Mouse (Mus musculus) hindbrain, embryonic 10.5 days (tissue): ENCODE data around the gene Plcg1. TPM values are rescaled to one million over a fixed set of nuclear protein-coding genes. Genes with fewer than 3 reads are reported as not detected.

Experiments used
- DNase-seq: peaks from one replicate; pipeline ENCODE4 v3.0.0-alpha.2; 2017; ENCODE audit warnings: low spot score
- H3K27ac ChIP-seq: fragments of 300-500 bp; sonication (generic); 2 replicates; pipeline ENCODE4 v1.5.1; 2016; ENCODE audit warnings: mild to moderate bottlenecking, moderate library complexity
- H3K27me3 ChIP-seq: fragments of 300-500 bp; sonication (generic); 2 replicates; pipeline ENCODE4 v1.6.1; 2016; ENCODE audit warnings: mild to moderate bottlenecking; ENCODE audit not compliant: poor library complexity, insufficient read depth, severe bottlenecking
- H3K36me3 ChIP-seq: fragments of 300-500 bp; sonication (generic); 2 replicates; pipeline ENCODE4 v1.6.1; 2016; ENCODE audit warnings: mild to moderate bottlenecking, moderate library complexity
- H3K4me1 ChIP-seq: fragments of 300-500 bp; sonication (generic); replicated peaks from 2 replicates; pipeline ENCODE4 v1.6.1; 2016; ENCODE audit warnings: mild to moderate bottlenecking
- H3K4me3 ChIP-seq: fragments of 300-500 bp; sonication (generic); 2 replicates; pipeline ENCODE4 v1.5.1; 2016; ENCODE audit warnings: mild to moderate bottlenecking, moderate library complexity
- H3K9me3 ChIP-seq: fragments of 300-500 bp; sonication (generic); 2 replicates; pipeline ENCODE4 v1.6.1; 2016; ENCODE audit warnings: mild to moderate bottlenecking, moderate library complexity
- WGBS: fragments of 180-500 bp; shearing (Covaris S2); methylation state at CpG from one replicate; pipeline ENCODE4 v1.1.7; 2016; 5-methylcytosine and 5-hydroxymethylcytosine counted together
- polyA plus RNA-seq: library from polyadenylated mRNA; unstranded; fragments of >200 nt; fragmentation: Nextera tagmentation; extraction: Ambion mirVana; gene quantifications from 2 replicates; pipeline ENCODE4 v1.2.1, GENCODE M21; 2016

The Plcg1 gene
- polyA plus RNA-seq, 1 experiment from 2014 or later, result 78.0 TPM

- Histone ChIP-seq H3K9me3 (no peaks in the 10 kb centered on the region), H3K27ac (no peak overlapping the region), H3K4me3 (no peak overlapping the region), H3K27me3 (no peaks in the 10 kb centered on the region), H3K4me1 (peaks cover 5% of the 10 kb centered on the region; the same call in 1 of the 2 replicates), H3K36me3 (no peaks in the 10 kb centered on the region)
- 92% methylated on average over 1 of the region's 1 CpGs for WGBS
- DNase-seq, result no peak
These were observed 57.9 kb downstream of the Plcg1 start for GRCm38 (mm10) chr2:160789046-160789445.

- no peaks in the 10 kb centered on the region for H3K9me3 ChIP-seq
- no peaks in the 10 kb centered on the region for H3K27me3 ChIP-seq
- H3K27ac ChIP-seq, result no peak overlapping the region
- no peak for DNase-seq
- H3K4me1 ChIP-seq, result peaks cover 5% of the 10 kb centered on the region; the same call in 1 of the 2 replicates
- H3K36me3 ChIP-seq, result no peaks in the 10 kb centered on the region
- H3K4me3 ChIP-seq, result no peak overlapping the region
These were observed 58.6 kb downstream of the Plcg1 start for GRCm38 (mm10) chr2:160789741-160790140.

- 90% methylated on average over 2 of the region's 2 CpGs for WGBS
- no peaks in the 10 kb centered on the region for H3K36me3 ChIP-seq
- H3K9me3 ChIP-seq, result no peaks in the 10 kb centered on the region
- H3K27ac ChIP-seq, result no peak overlapping the region
- H3K4me3 ChIP-seq, result no peak overlapping the region
- H3K27me3 ChIP-seq, result no peaks in the 10 kb centered on the region
- H3K4me1 ChIP-seq, result peaks cover 5% of the 10 kb centered on the region; the same call in 1 of the 2 replicates
- no peak for DNase-seq
These were observed 62.0 kb downstream of the Plcg1 start for GRCm38 (mm10) chr2:160793117-160793516.

- Histone ChIP-seq H3K4me3 (no peak overlapping the region), H3K4me1 (no peaks in the 10 kb centered on the region), H3K27me3 (no peaks in the 10 kb centered on the region), H3K36me3 (no peaks in the 10 kb centered on the region), H3K9me3 (no peaks in the 10 kb centered on the region), H3K27ac (no peak overlapping the region)
- DNase-seq, result no peak
- WGBS, result 79% methylated on average over 2 of the region's 2 CpGs
These were observed 65.9 kb downstream of the Plcg1 start for GRCm38 (mm10) chr2:160796973-160797372.

- no peak for DNase-seq
- Histone ChIP-seq H3K27ac (no peak overlapping the region), H3K4me3 (no peak overlapping the region), H3K36me3 (no peaks in the 10 kb centered on the region), H3K4me1 (no peaks in the 10 kb centered on the region), H3K9me3 (no peaks in the 10 kb centered on the region), H3K27me3 (no peaks in the 10 kb centered on the region)
- 85% methylated on average over 1 of the region's 1 CpGs for WGBS
These were observed 67.1 kb downstream of the Plcg1 start for GRCm38 (mm10) chr2:160798206-160798605.

GRCm38 (mm10) chr2:160800967-160801366, 69.9 kb downstream of the Plcg1 start:
- no peak overlapping the region for H3K4me3 ChIP-seq
- H3K36me3 ChIP-seq, result no peaks in the 10 kb centered on the region
- whole genome bisulfite sequencing, result 89% methylated on average over 1 of the region's 1 CpGs
- H3K27ac ChIP-seq, result no peak overlapping the region
- H3K4me1 ChIP-seq, result 0 out of 2 replicates have a peak, but pooled peaks cover 3% of the 10 kb centered on the region
- no peak for DNase-seq
- H3K27me3 ChIP-seq, result no peaks in the 10 kb centered on the region
- no peaks in the 10 kb centered on the region for H3K9me3 ChIP-seq

GRCm38 (mm10) chr2:160802326-160802725, 71.2 kb downstream of the Plcg1 start:
- Histone ChIP-seq H3K27me3 (no peaks in the 10 kb centered on the region), H3K4me1 (0 out of 2 replicates have a peak, but pooled peaks cover 3% of the 10 kb centered on the region), H3K9me3 (no peaks in the 10 kb centered on the region), H3K36me3 (no peaks in the 10 kb centered on the region), H3K27ac (no peak overlapping the region), H3K4me3 (no peak overlapping the region)
- WGBS, result 87% methylated on average over 3 of the region's 3 CpGs
- no peak for DNase-seq

- Histone ChIP-seq H3K27ac (no peak overlapping the region), H3K9me3 (no peaks in the 10 kb centered on the region), H3K4me1 (0 out of 2 replicates have a peak, but pooled peaks cover 3% of the 10 kb centered on the region), H3K27me3 (no peaks in the 10 kb centered on the region), H3K36me3 (no peaks in the 10 kb centered on the region), H3K4me3 (no peak overlapping the region)
- WGBS, result 61% methylated on average over 4 of the region's 4 CpGs
- DNase-seq, result no peak
These were observed 73.9 kb downstream of the Plcg1 start for GRCm38 (mm10) chr2:160804794-160805527.

GRCm38 (mm10) chr2:160806091-160806521, 75.0 kb downstream of the Plcg1 start:
- Histone ChIP-seq H3K27me3 (no peaks in the 10 kb centered on the region), H3K9me3 (no peaks in the 10 kb centered on the region), H3K27ac (no peak overlapping the region), H3K4me1 (0 out of 2 replicates have a peak, but pooled peaks cover 3% of the 10 kb centered on the region), H3K36me3 (no peaks in the 10 kb centered on the region), H3K4me3 (no peak overlapping the region)
- 83% methylated on average over 3 of the region's 3 CpGs for WGBS
- DNase-seq, result no peak

GRCm38 (mm10) chr2:160810376-160810775, 79.3 kb downstream of the Plcg1 start:
- no peak for DNase-seq
- Histone ChIP-seq H3K4me3 (no peak overlapping the region), H3K36me3 (no peaks in the 10 kb centered on the region), H3K27ac (no peak overlapping the region), H3K9me3 (0 out of 2 replicates have a peak, but pooled peaks cover under 1% of the 10 kb centered on the region), H3K4me1 (no peaks in the 10 kb centered on the region), H3K27me3 (no peaks in the 10 kb centered on the region)

- Histone ChIP-seq H3K4me3 (no peak overlapping the region), H3K4me1 (no peaks in the 10 kb centered on the region), H3K27me3 (no peaks in the 10 kb centered on the region), H3K27ac (no peak overlapping the region), H3K36me3 (no peaks in the 10 kb centered on the region), H3K9me3 (0 out of 2 replicates have a peak, but pooled peaks cover 3% of the 10 kb centered on the region)
- DNase-seq, result no peak
- 80% methylated on average over 1 of the region's 1 CpGs for WGBS
These were observed 79.7 kb downstream of the Plcg1 start for GRCm38 (mm10) chr2:160810802-160811201.
